Mouse (Mus musculus) urinary bladder, postnatal 25 days (tissue): ENCODE data around the gene Dgkq.

Source experiments
- DNase-seq: peaks from one replicate; pipeline ENCODE4 v3.0.0; 2022; ENCODE audit warnings: low spot score

Dgkq gene

GRCm38 (mm10) chr5:108680871-108681270 is 11.4 kb upstream of the Dgkq start:
- no peak for DNase-seq

DNA sequence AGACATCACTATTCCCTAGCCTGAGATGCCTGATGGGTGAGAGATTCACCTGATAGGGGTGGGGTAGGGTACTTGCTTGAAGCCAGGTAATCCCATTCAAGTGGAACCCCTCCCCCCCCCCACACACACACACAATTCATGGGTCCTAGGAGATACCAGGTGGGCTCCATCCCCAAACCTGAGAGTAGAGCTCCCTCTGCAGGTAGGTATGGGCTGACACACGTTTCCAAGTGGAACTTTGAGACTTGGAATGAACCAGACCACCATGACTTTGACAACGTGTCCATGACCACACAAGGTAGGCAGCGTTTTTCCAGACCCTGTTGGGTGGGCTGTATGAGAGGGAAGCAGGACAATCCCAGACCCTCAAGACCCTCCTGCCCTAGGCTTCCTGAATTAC is 10.4 kb upstream of the Dgkq start:
- DNase-seq = no peak

DNA sequence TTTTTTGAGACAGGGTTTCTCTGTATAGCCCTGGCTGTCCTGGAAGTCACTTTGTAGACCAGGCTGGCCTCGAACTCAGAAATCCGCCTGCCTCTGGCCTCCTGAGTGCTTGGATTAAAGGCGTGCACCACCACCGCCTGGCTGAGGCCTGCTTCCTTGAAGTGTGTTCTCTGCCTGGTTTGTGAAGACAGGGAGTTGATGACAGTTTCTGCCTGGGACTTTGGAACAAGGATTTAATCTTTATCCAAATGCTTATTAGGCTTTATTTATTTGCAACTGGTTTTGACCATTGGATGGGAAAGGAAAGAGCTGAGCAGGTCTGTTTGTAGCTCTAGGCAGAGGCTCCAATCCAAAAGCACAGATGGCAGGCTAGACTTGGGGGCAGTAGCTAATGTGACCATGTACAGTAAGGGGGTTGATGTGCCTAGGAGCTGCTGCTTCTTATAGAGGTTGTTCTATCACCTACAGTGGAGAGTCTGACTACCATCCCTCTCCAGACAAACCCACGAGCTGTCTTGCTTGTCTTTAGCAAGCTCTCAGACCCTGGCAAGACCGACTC is 8.9 kb upstream of the Dgkq start:
- no peak for DNase-seq

DNA sequence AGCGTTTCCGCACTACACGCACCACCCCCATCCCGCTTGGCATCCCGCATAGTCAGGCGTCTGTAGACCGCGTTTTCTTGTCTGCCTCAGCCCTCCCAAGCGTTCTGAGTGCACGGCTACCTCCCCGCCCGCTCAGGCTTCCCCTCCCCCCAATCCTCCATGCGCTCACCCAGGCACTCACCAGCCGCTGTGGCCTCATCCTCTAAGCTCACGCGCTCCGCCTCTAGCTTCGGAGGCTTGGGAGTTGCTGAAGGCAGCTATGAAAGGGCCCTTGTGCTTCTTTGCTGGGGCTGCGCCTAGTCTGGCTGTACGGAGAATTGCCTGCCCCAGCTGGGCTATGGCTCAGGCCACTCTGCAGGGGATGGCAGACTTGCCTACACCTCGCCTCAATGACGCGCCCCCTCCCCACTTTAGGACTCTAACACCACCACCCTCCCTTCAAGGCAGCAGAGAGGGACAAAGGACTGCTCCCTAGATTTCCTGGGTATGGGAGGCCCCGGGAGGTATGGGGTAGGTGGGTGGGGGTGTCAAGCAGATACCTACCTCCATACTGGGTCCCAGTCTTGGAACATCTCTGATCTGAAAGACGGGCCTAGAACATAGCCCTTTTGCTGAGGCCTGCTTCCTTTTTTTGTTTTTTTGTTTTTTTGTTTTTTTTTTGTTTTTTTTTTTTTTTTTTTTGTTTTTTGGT is 8.3 kb upstream of the Dgkq start:
- no peak for DNase-seq

GRCm38 (mm10) chr5:108676772-108677498 is 7.5 kb upstream of the Dgkq start:
- no peak for DNase-seq

GRCm38 (mm10) chr5:108675251-108675816 is 5.9 kb upstream of the Dgkq start, which contains the start of gene Slc26a1:
Gene Slc26a1 (minus strand): TSS chr5:108675569.
- DNase-seq = no peak

DNA sequence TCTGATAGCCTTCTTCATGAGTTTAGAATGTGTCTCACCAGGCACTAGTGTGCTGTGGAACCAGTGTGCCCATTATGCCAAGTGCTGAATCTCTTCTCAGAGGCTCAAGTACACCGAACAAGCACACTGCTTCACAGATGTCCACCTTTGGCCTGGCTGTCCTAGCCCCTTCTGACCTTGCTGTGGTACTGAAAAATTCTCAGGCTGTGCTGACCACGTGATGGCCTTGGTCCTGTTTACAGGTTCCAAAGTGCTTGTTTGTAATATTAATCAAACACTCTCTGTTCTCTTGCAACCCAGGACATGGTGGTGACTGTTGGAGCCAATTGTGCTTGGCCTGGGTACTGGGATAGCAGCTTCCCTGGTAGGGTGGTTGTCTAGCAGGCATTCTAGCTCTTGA is 5.2 kb upstream of the Dgkq start:
- DNase-seq = no peak

DNA sequence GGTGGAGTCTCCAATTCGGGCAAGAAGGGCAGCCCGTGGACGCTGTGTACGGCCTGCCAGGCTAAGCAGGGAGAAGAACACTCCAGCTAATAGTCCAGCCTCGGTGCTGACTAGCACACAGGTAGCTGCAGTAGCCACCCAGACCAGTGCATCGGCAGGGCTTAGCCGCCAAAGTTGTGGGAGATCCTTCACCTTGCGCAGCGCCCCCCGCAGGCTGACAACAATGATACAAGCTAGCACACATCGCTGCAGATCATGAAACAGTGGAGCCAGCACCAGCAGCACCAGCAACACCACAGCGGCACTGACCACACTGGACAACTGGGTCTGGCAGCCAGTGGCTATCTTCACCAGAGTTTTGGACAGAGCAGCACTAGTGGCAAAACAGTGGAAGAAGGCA is 2.3 kb upstream of the Dgkq start:
- no peak for DNase-seq

DNA sequence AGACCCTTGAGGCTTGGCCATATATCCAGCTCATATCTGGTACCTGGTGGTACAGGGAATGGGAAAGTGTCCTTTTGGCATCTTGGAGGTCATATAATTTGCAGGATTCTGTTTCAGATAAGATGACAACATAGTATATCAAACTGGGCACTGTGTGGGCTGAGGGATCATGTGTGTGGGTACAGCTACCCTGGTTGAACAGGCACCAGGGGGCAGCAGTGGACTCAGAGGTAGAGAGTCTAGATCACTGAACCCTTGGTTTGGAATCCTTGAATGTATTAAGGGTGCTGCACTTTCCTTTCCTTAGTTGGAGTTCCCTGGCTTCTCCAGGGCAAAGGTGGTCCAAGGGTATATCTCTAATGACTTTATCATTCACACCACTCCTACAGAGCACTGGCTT is 1.3 kb upstream of the Dgkq start:
- DNase-seq = peak; percentile 27

DNA sequence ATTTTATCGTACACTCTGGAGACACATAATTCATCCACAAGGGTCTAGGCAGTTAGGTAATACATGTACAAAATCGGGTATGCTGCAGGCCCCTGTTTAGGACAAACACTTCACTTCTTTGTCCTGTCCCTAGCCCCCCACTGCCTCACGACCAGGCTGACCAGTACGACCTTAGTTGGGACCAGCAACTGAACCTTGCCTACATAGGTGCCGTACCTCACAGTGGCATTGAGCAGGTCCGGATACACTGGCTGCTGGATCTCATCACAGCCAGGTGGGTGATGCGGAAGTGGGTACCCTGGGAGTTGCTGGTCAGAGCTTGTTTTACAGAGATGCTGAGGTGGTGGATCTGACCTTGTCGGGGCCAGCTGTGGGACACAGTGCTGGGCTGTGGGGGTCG is 514 bp upstream of the Dgkq start:
- DNase-seq = no peak

- no peak for DNase-seq
These were observed 1.0 kb downstream of the Dgkq start for GRCm38 (mm10) chr5:108668387-108668932.

GRCm38 (mm10) chr5:108667370-108667769 is 2.1 kb downstream of the Dgkq start:
- no peak for DNase-seq

- DNase-seq = no peak
These were observed 4.4 kb downstream of the Dgkq start for GRCm38 (mm10) chr5:108665066-108665465.

GRCm38 (mm10) chr5:108662772-108663171 is 6.7 kb downstream of the Dgkq start:
- no peak for DNase-seq

- peak; percentile 90 for DNase-seq
These were observed 8.7 kb downstream of the Dgkq start for GRCm38 (mm10) chr5:108660632-108661268.

GRCm38 (mm10) chr5:108659698-108660631 is 9.5 kb downstream of the Dgkq start, which contains the start of gene Idua:
Gene Idua (plus strand): TSS chr5:108660331.
- DNase-seq = no peak

- DNase-seq = no peak
These were observed 10.9 kb downstream of the Dgkq start for GRCm38 (mm10) chr5:108658611-108659010.

- DNase-seq = no peak
These were observed 12.1 kb downstream of the Dgkq start for GRCm38 (mm10) chr5:108657406-108657805.

- no peak for DNase-seq
These were observed 13.4 kb downstream of the Dgkq start for GRCm38 (mm10) chr5:108655891-108656650.

GRCm38 (mm10) chr5:108655381-108655780 is 14.1 kb downstream of the Dgkq start:
- no peak for DNase-seq
